Mouse (Mus musculus) forebrain, embryonic 12.5 days (tissue): Measurements from ENCODE around the gene Prkcsh. TPM values are rescaled to one million over a fixed set of nuclear protein-coding genes. Genes with fewer than 3 reads are reported as not detected.

Source experiments
- ATAC-seq: fragments of 200-750 bp; cut with Nextera tagmentation; 2 replicates; pipeline ENCODE4 v1.8.0; 2017; ENCODE audit warnings: moderate TSS enrichment; ENCODE audit not compliant: low FRiP score
- H3K27ac ChIP-seq: fragments of 300-500 bp; sonication (generic); 2 replicates; pipeline ENCODE4 v1.5.1; 2016; ENCODE audit warnings: mild to moderate bottlenecking
- H3K27me3 ChIP-seq: fragments of 300-500 bp; sonication (generic); 2 replicates; pipeline ENCODE4 v1.6.1; 2016; ENCODE audit warnings: mild to moderate bottlenecking
- H3K36me3 ChIP-seq: fragments of 300-500 bp; sonication (generic); replicated peaks from 2 replicates; pipeline ENCODE4 v1.6.1; 2016; ENCODE audit warnings: mild to moderate bottlenecking
- H3K4me1 ChIP-seq: fragments of 300-500 bp; sonication (generic); 2 replicates; pipeline ENCODE4 v1.6.1; 2016
- H3K4me2 ChIP-seq: fragments of 300-500 bp; sonication (generic); 2 replicates; pipeline ENCODE4 v1.6.1; 2016; ENCODE audit warnings: mild to moderate bottlenecking, moderate library complexity
- H3K4me3 ChIP-seq: fragments of 300-500 bp; sonication (generic); replicated peaks from 2 replicates; pipeline ENCODE4 v1.5.1; 2016; ENCODE audit warnings: mild to moderate bottlenecking
- H3K9ac ChIP-seq: fragments of 300-500 bp; sonication (generic); 2 replicates; pipeline ENCODE4 v1.6.1; 2016; ENCODE audit warnings: mild to moderate bottlenecking
- H3K9me3 ChIP-seq: fragments of 300-500 bp; sonication (generic); 2 replicates; pipeline ENCODE4 v1.6.1; 2016
- WGBS: fragments of 180-500 bp; shearing (Covaris S2); methylation state at CpG from one replicate; pipeline ENCODE4 v1.1.7; 2016; 5-methylcytosine and 5-hydroxymethylcytosine counted together
- polyA plus RNA-seq: library from polyadenylated mRNA; unstranded; fragments of >200 nt; fragmentation: Nextera tagmentation; extraction: Ambion mirVana; gene quantifications from 2 replicates; pipeline ENCODE4 v1.2.1, GENCODE M21; 2016

Gene Prkcsh
- 88.5 and 95.0 TPM in 2 replicates for polyA plus RNA-seq

- Histone ChIP-seq H3K36me3 (peaks cover 38% of the 10 kb centered on the region), H3K27me3 (no peaks in the 10 kb centered on the region), H3K27ac (peak within 1 kb of the TSS; percentile 78), H3K9ac (peak within 1 kb of the TSS; percentile 80), H3K9me3 (no peaks in the 10 kb centered on the region), H3K4me3 (peak within 1 kb of the TSS; percentile 66), H3K4me1 (peaks cover 29% of the 10 kb centered on the region), H3K4me2 (peak within 1 kb of the TSS; percentile 85)
- WGBS: 5% methylated on average over 57 of the region's 57 CpGs
- ATAC-seq: peak; percentile 99
Measured at GRCm38 (mm10) chr9:22002194-22003162, at the start of gene Prkcsh, which contains the start of gene Ccdc151. TSS of gene Prkcsh (plus strand) at chr9:22002806. TSS of gene Ccdc151 (minus strand) at chr9:22002634.

DNA sequence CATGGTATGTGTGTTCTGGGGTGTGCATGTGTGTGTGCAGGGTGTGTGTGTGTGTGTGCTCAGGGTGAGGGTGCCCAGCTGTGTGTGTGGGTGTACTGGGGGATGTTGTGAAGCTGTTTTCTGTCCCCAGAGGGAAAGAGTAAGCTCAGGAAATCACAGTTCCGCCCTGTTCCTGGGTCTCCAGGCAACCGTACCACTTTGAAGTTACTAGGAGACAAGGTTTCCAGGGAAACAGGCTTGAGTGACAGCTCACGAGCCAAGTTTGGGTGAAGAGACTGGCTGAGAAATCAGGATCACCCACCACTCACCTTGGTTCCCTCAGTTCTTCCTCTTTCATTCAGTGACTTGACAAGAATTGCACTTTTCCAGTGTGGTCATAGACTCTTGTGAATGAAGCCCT is 49.0 kb upstream of the Prkcsh start:
- no peak overlapping the region for H3K9ac ChIP-seq
- 0 out of 2 replicates have a peak, but pooled peaks cover 3% of the 10 kb centered on the region for H3K9me3 ChIP-seq
- H3K36me3 ChIP-seq: 0 out of 2 replicates have a peak, but pooled peaks cover 4% of the 10 kb centered on the region
- H3K4me2 ChIP-seq: no peak overlapping the region
- peak overlapping the region; percentile 69; the same call in 1 of the 2 replicates for H3K27ac ChIP-seq
- peaks cover 23% of the 10 kb centered on the region for H3K4me1 ChIP-seq
- peak; percentile 1; the same call in 1 of the 2 replicates for ATAC-seq
- H3K27me3 ChIP-seq: peaks cover 9% of the 10 kb centered on the region
- WGBS: 3% methylated on average over 3 of the region's 3 CpGs
- no peak overlapping the region for H3K4me3 ChIP-seq

- Histone ChIP-seq H3K9me3 (0 out of 2 replicates have a peak, but pooled peaks cover 3% of the 10 kb centered on the region), H3K27ac (no peak overlapping the region), H3K4me2 (peak overlapping the region; percentile 65; the same call in 1 of the 2 replicates), H3K9ac (no peak overlapping the region), H3K36me3 (0 out of 2 replicates have a peak, but pooled peaks cover 4% of the 10 kb centered on the region), H3K27me3 (peaks cover 8% of the 10 kb centered on the region), H3K4me1 (peaks cover 23% of the 10 kb centered on the region), H3K4me3 (no peak overlapping the region)
- WGBS: 76% methylated on average over 3 of the region's 3 CpGs
- ATAC-seq: no peak
Measured at GRCm38 (mm10) chr9:21954635-21955034, 48.0 kb upstream of the Prkcsh start.

DNA sequence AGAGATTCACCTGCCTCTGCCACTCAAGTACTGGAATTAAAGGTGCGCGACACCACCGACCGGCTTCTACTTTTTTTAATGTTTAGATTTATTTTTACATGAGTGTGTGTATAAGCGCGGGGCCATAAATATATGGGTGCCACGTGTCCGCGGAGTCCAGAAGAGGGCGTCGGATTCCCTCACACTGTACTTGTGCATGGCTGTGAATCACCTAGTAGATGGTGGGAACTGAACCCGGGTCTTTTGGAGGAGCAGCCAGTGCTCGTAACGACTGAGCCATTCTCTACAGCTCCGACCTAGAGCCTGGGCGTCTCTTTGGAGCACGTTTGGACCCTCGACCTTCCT is 47.4 kb upstream of the Prkcsh start:
- peaks cover 23% of the 10 kb centered on the region for H3K4me1 ChIP-seq
- peak overlapping the region; percentile 93 for H3K27ac ChIP-seq
- 2% methylated on average over 18 of the region's 18 CpGs for whole genome bisulfite sequencing
- 0 out of 2 replicates have a peak, but pooled peaks cover 3% of the 10 kb centered on the region for H3K9me3 ChIP-seq
- H3K4me3 ChIP-seq: peak overlapping the region; percentile 71
- 0 out of 2 replicates have a peak overlapping the region, but pooled peaks have one; percentile 81 for H3K9ac ChIP-seq
- peak overlapping the region; percentile 65 for H3K4me2 ChIP-seq
- peak; percentile 65 for ATAC-seq
- peaks cover 14% of the 10 kb centered on the region for H3K27me3 ChIP-seq
- 0 out of 2 replicates have a peak, but pooled peaks cover 4% of the 10 kb centered on the region for H3K36me3 ChIP-seq

DNA sequence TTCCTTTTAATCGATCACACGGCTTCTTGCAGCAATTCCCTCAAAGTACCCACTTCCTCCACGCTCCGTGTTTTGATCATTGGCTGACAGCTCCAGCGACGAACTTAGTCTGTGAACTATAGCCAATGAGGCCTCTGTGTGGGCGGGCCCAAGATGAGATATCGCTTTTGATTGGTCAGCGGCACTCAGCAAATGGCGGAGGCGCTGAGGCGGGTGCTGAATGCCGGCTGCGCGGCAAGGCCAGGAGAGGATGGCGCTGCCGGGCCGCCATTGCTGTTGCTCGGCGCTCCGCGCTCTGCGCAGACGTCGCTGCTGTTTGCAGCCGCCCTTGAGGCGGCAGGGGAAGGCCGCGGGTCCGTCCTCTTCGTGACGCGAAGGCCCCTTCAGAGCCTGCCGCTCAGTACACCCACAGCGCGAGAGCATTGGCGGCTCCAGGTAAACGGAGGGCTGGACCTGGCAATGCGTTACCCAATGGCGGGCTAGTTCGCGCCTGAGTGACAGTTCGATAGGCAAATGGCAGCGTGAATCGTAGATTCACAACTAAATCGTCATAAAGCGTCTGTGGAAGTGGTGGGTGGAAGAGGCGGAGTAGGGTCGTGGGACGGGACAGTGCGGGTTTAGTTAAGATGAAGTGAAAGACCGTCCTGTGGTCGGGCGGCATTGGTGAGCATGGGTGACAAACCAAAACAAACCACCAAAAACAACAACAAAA is 46.9 kb upstream of the Prkcsh start, which contains the start of gene Swsap1:
Gene Swsap1 (plus strand): TSS at position 186 of the 712 bp plus-strand sequence.
- under 1% methylated on average over 49 of the region's 54 CpGs for WGBS
- peak within 1 kb of the TSS; percentile 81 for H3K9ac ChIP-seq

DNA sequence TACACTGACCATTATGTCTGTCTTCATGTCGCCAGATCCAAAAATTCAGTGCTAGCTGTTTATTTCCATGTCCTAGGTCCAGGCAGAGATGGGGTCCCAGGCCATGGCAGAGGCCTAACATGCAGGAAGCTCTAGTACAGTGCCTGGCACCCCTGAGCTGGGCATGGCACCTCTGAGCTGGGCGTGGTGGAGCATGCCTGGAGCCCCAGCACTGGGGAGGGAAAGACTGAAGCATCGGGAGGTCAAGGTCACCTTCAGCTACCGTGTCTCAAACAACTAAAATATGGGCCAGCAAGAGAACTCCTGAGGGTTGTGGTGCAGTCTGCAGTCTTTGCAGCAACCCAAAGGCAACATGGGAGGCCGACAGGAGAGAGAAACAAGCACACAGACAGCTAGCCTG is 44.2 kb upstream of the Prkcsh start:
- H3K9ac ChIP-seq: no peak overlapping the region
- H3K4me2 ChIP-seq: no peak overlapping the region
- H3K4me1 ChIP-seq: peaks cover 42% of the 10 kb centered on the region
- H3K36me3 ChIP-seq: 0 out of 2 replicates have a peak, but pooled peaks cover 4% of the 10 kb centered on the region
- H3K27ac ChIP-seq: no peak overlapping the region
- H3K4me3 ChIP-seq: no peak overlapping the region
- H3K9me3 ChIP-seq: no peaks in the 10 kb centered on the region
- ATAC-seq: no peak
- 83% methylated on average over 5 of the region's 5 CpGs for WGBS
- H3K27me3 ChIP-seq: peaks cover 45% of the 10 kb centered on the region

More for the DNA sequence above, 46.9 kb upstream of the Prkcsh start, which contains the start of gene Swsap1:
- Histone ChIP-seq H3K4me3 (peak within 1 kb of the TSS; percentile 71), H3K4me1 (peaks cover 26% of the 10 kb centered on the region), H3K27ac (peak within 1 kb of the TSS; percentile 93), H3K36me3 (0 out of 2 replicates have a peak, but pooled peaks cover 4% of the 10 kb centered on the region), H3K27me3 (peaks cover 19% of the 10 kb centered on the region), H3K9me3 (0 out of 2 replicates have a peak, but pooled peaks cover 3% of the 10 kb centered on the region), H3K4me2 (peak within 1 kb of the TSS; percentile 65)
- peak; percentile 98 for ATAC-seq

GRCm38 (mm10) chr9:21959244-21959643 is 43.4 kb upstream of the Prkcsh start:
- no peak overlapping the region for H3K27ac ChIP-seq
- no peak overlapping the region for H3K4me2 ChIP-seq
- peaks cover 54% of the 10 kb centered on the region for H3K27me3 ChIP-seq
- H3K4me1 ChIP-seq: peaks cover 40% of the 10 kb centered on the region
- ATAC-seq: no peak
- WGBS: 85% methylated on average over 7 of the region's 7 CpGs
- no peaks in the 10 kb centered on the region for H3K9me3 ChIP-seq
- 0 out of 2 replicates have a peak, but pooled peaks cover 4% of the 10 kb centered on the region for H3K36me3 ChIP-seq
- H3K4me3 ChIP-seq: no peak overlapping the region
- no peak overlapping the region for H3K9ac ChIP-seq

GRCm38 (mm10) chr9:21960135-21960534 is 42.5 kb upstream of the Prkcsh start:
- Histone ChIP-seq H3K4me1 (peaks cover 35% of the 10 kb centered on the region), H3K27me3 (peaks cover 55% of the 10 kb centered on the region), H3K9me3 (no peaks in the 10 kb centered on the region), H3K36me3 (0 out of 2 replicates have a peak, but pooled peaks cover 4% of the 10 kb centered on the region), H3K4me2 (no peak overlapping the region), H3K4me3 (no peak overlapping the region), H3K27ac (no peak overlapping the region), H3K9ac (no peak overlapping the region)
- WGBS: 46% methylated on average over 9 of the region's 9 CpGs
- no peak for ATAC-seq

DNA sequence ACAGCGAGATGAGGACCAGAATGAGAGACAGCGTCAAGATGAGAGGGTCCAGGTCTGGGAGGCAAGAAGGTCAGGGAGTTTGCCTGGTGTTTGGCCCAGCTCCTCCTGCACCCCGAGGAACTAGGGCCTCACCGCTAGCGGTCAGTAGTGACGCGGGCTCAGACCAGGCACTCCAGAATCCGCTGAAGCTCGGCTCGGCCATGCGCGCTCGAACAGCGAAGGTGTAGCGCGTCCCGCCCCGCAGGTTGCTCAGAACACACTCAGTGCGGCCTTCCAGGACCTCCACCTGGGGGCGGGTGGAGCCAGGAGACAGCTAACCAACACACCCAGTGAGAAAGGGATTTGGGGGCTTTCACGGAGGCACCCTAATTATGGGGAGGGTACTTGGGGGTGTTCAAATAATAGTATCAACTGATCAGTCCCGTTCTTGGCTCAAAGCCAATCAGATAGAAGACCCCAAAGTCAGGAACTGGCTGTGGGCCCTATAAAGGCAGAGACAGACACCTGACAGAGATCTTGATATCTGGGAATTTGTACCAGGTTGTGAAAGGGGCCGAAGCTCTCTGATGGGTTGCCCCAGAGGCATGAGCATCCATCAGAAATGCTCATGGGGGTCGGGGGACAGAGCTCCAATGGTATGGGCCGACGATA is 41.9 kb upstream of the Prkcsh start:
- Histone ChIP-seq H3K4me2 (peak overlapping the region; percentile 30; the same call in 1 of the 2 replicates), H3K9ac (no peak overlapping the region)

GRCm38 (mm10) chr9:21961366-21961980 is 41.1 kb upstream of the Prkcsh start:
- ATAC-seq: no peak
- H3K9ac ChIP-seq: no peak overlapping the region
- H3K4me2 ChIP-seq: peak overlapping the region; percentile 72
- H3K27me3 ChIP-seq: peaks cover 55% of the 10 kb centered on the region
- 2% methylated on average over 35 of the region's 35 CpGs for WGBS
- H3K27ac ChIP-seq: no peak overlapping the region
- 0 out of 2 replicates have a peak, but pooled peaks cover 4% of the 10 kb centered on the region for H3K36me3 ChIP-seq
- H3K9me3 ChIP-seq: no peaks in the 10 kb centered on the region
- peak overlapping the region; percentile 42 for H3K4me3 ChIP-seq
- H3K4me1 ChIP-seq: peaks cover 32% of the 10 kb centered on the region

More for the DNA sequence above, 41.9 kb upstream of the Prkcsh start:
- Histone ChIP-seq H3K27ac (no peak overlapping the region), H3K4me3 (no peak overlapping the region; the same call in 1 of the 2 replicates), H3K4me1 (peaks cover 35% of the 10 kb centered on the region), H3K9me3 (no peaks in the 10 kb centered on the region), H3K27me3 (peaks cover 55% of the 10 kb centered on the region), H3K36me3 (0 out of 2 replicates have a peak, but pooled peaks cover 4% of the 10 kb centered on the region)
- no peak for ATAC-seq
- 8% methylated on average over 26 of the region's 26 CpGs for WGBS

DNA sequence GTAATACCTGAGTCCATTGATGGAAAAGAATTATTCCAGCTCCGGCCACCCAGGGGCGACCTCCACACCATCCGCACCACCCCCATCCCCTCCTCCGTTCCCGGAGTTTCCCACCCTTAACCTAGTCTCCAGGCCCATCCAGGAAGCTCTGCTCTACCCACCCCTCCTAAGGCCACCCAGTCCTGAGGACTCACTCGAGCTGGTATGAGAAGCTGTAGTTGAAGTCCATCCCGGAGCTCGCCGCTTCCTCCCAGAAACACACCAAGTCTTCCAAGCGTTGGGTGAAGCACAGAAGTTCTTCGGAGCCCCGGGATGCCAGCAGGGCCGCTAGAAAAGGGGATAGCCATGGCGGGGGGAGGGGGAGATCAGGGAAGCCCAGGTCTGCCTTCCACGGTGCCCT is 40.6 kb upstream of the Prkcsh start:
- WGBS: under 1% methylated on average over 15 of the region's 15 CpGs
- peak overlapping the region; percentile 42 for H3K4me3 ChIP-seq
- peak overlapping the region; percentile 45 for H3K9ac ChIP-seq
- ATAC-seq: peak; percentile 47
- H3K27me3 ChIP-seq: peaks cover 55% of the 10 kb centered on the region
- peak overlapping the region; percentile 72 for H3K4me2 ChIP-seq
- H3K27ac ChIP-seq: no peak overlapping the region
- H3K36me3 ChIP-seq: 0 out of 2 replicates have a peak, but pooled peaks cover 4% of the 10 kb centered on the region
- no peaks in the 10 kb centered on the region for H3K9me3 ChIP-seq
- peaks cover 28% of the 10 kb centered on the region for H3K4me1 ChIP-seq
